Mouse (Mus musculus) kidney, adult 2 months (tissue): Measurements from ENCODE around the gene Xylt1. TPM values are rescaled to one million over a fixed set of nuclear protein-coding genes. Genes with fewer than 3 reads are reported as not detected.
A peak's percentile ranks its signal among the peaks of the same experiment; 100 is the strongest.

Experiments used
- DNase-seq: peaks from one replicate; pipeline ENCODE4 v3.0.0; 2021
- H3K27ac ChIP-seq: fragments of 200-500 bp; 2 replicates; pipeline ENCODE4 v1.5.1; 2012; ENCODE audit warnings: low read depth, low read length, control low read depth, inconsistent platforms; ENCODE audit not compliant: insufficient read depth
- H3K27me3 ChIP-seq: fragments of 200-500 bp; replicated peaks from 2 replicates; pipeline ENCODE4 v1.6.1; 2012; ENCODE audit warnings: mild to moderate bottlenecking, moderate library complexity, low read length, inconsistent platforms; ENCODE audit not compliant: control insufficient read depth, insufficient read depth
- H3K36me3 ChIP-seq: fragments of 200-500 bp; 2 replicates; pipeline ENCODE4 v1.6.1; 2012; ENCODE audit warnings: mild to moderate bottlenecking, moderate library complexity, low read length, inconsistent platforms; ENCODE audit not compliant: control insufficient read depth, insufficient read depth
- H3K4me1 ChIP-seq: fragments of 200-500 bp; 2 replicates; pipeline ENCODE4 v1.6.1; 2011; ENCODE audit warnings: low read length; ENCODE audit not compliant: control insufficient read depth, insufficient read depth
- H3K4me3 ChIP-seq: fragments of 200-500 bp; 2 replicates; pipeline ENCODE4 v1.5.1; 2011; ENCODE audit warnings: mild to moderate bottlenecking, low read depth, low read length, control low read depth; ENCODE audit not compliant: insufficient read depth
- CTCF ChIP-seq: fragments of 200-500 bp; conservative IDR thresholded peaks from 2 replicates; pipeline ENCODE4 v1.5.1; 2011; ENCODE audit warnings: low read depth, mild to moderate bottlenecking, control low read depth, low read length, moderate library complexity, mixed read lengths; ENCODE audit not compliant: insufficient read depth, insufficient read length
- POLR2A ChIP-seq: fragments of 200-500 bp; IDR thresholded peaks from one replicate; pipeline ENCODE4 v1.6.1; 2011; ENCODE audit warnings: low read depth, low read length, control low read depth
- WGBS: fragments of 180-500 bp; shearing (Covaris S2); methylation state at CpG from one replicate; pipeline ENCODE4 v1.1.7; 2018; 5-methylcytosine and 5-hydroxymethylcytosine counted together
- polyA plus RNA-seq: library from polyadenylated mRNA; depleted of rRNA; stranded (reverse); fragments of >200 nt; gene quantifications from 2 replicates; pipeline ENCODE4 v1.2.3, GENCODE M21; 2012

Gene Xylt1
- polyA plus RNA-seq, 1 experiment, result 6.1 TPM

DNA sequence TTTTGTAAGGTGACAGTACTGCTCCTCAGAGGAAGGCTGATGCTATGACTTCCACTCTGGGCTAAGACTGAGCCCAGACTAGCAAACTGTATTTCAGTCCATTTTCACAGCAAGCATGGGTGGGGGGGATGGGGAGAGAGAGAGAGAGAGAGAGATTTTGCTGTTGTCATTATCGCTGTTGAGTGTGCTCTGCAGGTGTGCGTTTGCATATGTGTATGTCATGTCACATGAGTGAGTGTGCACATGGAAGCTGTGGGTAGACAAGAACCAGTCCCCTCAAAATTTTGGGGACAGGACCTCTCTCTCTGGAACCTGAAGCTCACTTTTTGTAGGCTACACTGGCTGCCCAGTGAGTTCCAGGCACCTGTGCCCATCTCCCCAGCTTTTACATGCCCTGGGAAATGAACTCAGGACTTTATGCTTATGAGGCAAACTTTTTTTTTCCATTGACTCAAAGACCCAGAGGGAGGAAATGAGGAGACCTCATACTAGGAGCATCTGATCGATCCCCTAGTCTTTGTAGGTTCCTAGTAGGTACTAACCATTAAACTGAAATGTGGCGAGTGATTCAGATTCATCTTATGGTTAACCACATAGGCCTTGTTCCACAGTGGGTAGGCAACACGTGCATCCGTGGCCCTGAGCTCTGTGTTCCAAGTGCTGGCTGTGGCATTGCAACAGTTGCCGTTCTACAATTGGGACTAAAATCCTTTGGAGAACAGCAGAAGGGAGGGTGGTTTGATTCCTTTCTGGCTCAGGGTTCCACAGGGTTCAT is 85.4 kb downstream of the Xylt1 start:
- no peak overlapping the region for H3K27ac ChIP-seq
- peaks cover 15% of the 10 kb centered on the region for H3K4me1 ChIP-seq
- H3K4me3 ChIP-seq, result no peak overlapping the region
- H3K27me3 ChIP-seq, result no peaks in the 10 kb centered on the region
- no peak for TF ChIP-seq CTCF
- no peak for TF ChIP-seq POLR2A
- no peak for DNase-seq
- H3K36me3 ChIP-seq, result no peaks in the 10 kb centered on the region
- WGBS, result 94% methylated on average over 7 of the region's 7 CpGs

DNA sequence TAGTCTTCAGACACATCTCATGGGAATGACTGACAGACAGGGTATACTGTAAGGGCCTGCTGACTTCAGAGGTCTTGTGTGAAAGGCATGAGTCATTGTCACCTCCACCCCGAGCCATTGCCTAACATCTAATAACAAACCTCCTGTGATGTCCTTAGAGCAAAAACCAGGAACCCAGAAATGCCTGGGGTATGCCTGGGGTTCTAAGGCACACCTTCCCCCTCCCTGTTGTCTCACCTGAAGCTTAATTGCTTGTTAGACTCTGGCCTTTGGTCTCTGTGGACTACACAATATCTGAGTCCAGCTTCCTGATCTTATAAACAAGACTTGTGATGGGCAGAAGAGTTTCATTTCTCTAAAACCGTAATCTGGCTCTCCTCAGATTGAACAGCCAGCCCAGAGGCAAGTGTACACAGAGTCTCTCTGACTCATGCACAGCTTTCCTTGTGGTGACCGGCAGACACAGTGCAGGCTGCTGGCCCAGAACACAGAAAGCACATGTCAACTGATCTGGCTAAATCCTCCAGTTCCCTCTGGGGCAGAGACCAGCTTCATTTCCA is 89.5 kb downstream of the Xylt1 start:
- Histone ChIP-seq H3K36me3 (no peaks in the 10 kb centered on the region), H3K27ac (0 out of 2 replicates have a peak overlapping the region, but pooled peaks have one; percentile 12), H3K27me3 (no peaks in the 10 kb centered on the region), H3K4me3 (no peak overlapping the region), H3K4me1 (peaks cover 9% of the 10 kb centered on the region; the same call in 1 of the 2 replicates)
- 62% methylated on average over 3 of the region's 3 CpGs for WGBS
- peak; percentile 22 for DNase-seq
- TF ChIP-seq CTCF, result no peak
- no peak for TF ChIP-seq POLR2A

- TF ChIP-seq CTCF (no peak), POLR2A (no peak)
- Histone ChIP-seq H3K27ac (no peak overlapping the region), H3K36me3 (no peaks in the 10 kb centered on the region), H3K4me3 (no peak overlapping the region), H3K27me3 (no peaks in the 10 kb centered on the region), H3K4me1 (peaks cover 9% of the 10 kb centered on the region; the same call in 1 of the 2 replicates)
- DNase-seq, result no peak
- WGBS, result 48% methylated on average over 11 of the region's 11 CpGs
Measured at GRCm38 (mm10) chr7:117472055-117472780, 91.4 kb downstream of the Xylt1 start.

DNA sequence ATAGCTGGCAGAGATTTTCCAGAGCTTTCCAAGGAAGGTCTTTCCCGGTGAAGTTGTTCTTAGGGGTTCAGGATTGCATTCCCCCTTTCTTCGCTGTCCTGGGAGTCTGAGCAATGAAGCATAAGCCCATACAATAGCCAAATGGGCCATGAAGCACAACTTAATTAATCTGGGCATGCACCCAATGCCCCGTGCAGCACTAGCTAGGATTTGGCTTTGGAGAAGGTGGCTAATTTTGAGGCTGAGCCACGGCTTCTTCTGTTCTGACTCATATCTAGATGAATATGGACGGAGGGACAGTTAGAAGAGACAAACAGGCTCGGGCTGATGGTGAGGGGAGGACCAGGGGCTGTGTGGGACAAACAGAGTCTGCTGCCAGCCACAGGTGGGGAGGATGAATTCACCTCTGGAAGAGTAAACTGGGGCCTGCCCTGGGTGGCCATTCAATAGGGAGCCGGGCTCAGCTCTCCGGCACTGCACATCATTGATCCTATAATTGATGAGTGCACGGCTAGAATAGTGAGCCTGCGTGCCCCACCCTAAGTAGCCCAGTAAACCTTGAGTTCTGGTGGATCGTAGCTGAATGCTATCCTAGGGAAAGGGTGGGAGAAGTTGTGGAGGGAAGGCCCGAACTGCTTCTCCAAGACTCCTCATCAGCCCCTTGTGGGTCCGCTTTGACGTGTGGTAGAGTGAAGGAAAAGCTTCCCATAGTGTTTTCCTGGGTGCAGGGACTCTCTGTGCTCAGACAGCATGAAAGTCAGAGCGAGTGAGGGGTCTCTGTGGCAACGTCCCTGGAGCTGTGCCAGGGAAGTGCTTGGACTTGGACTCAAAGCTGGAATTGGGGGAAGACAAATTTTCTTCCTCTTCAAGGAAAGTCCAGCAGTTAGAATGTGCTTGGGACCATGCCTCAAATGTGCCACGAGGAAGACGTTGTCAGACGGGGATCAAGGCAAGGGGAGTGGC is 92.3 kb downstream of the Xylt1 start:
- Histone ChIP-seq H3K4me3 (no peak overlapping the region), H3K36me3 (no peaks in the 10 kb centered on the region), H3K27me3 (no peaks in the 10 kb centered on the region), H3K4me1 (peaks cover 9% of the 10 kb centered on the region; the same call in 1 of the 2 replicates), H3K27ac (no peak overlapping the region)
- DNase-seq, result no peak
- 66% methylated on average over 19 of the region's 19 CpGs for WGBS
- TF ChIP-seq POLR2A, result no peak
- no peak for TF ChIP-seq CTCF

DNA sequence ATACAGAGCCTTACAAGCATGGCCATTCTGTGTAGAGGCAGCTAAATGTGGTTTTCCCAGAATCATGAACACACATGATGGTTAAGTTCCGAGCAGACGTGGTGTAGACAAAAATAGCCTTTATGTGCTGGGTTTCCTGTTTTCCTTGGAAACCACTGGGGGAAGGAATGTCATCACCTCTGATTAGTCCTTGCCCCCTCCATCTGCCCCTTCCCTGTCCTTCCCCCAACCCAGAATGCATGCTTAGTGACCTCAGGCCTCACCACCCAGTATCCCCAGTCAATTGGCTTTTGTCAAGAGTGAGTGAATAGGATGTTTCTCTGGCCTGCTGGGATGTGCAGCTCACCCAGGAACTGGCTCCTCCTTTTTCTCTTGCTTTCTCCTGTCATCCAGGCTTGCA is 93.5 kb downstream of the Xylt1 start:
- WGBS, result 55% methylated on average over 2 of the region's 2 CpGs
- TF ChIP-seq POLR2A, result no peak
- TF ChIP-seq CTCF, result no peak
- Histone ChIP-seq H3K4me1 (peaks cover 9% of the 10 kb centered on the region; the same call in 1 of the 2 replicates), H3K27ac (no peak overlapping the region), H3K36me3 (no peaks in the 10 kb centered on the region), H3K27me3 (no peaks in the 10 kb centered on the region), H3K4me3 (no peak overlapping the region)
- DNase-seq, result no peak

DNA sequence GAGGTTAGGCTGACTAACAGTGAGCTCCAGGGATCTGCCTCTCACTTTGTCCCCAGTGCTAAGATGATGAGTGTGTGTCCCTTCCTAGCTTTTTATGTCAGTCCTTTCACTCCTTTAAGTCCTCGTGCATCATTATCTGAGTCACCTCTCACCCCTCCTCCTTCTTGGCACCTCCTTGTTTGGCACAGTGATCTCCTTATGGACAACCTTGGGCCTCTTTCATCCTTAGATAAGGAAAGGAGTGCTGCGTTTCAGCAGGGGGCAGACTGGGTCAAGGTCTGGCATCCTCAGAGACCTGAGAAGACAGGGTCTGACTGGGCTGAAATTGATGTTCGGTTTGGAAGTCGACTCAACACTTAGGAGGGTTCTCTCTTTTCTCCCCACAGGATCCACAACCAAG is 94.3 kb downstream of the Xylt1 start:
- no peaks in the 10 kb centered on the region for H3K27me3 ChIP-seq
- H3K36me3 ChIP-seq, result no peaks in the 10 kb centered on the region
- H3K27ac ChIP-seq, result no peak overlapping the region
- 77% methylated on average over 4 of the region's 4 CpGs for WGBS
- no peak for DNase-seq
- peaks cover 5% of the 10 kb centered on the region; the same call in 1 of the 2 replicates for H3K4me1 ChIP-seq
- TF ChIP-seq POLR2A (no peak), CTCF (no peak)
- H3K4me3 ChIP-seq, result no peak overlapping the region

DNA sequence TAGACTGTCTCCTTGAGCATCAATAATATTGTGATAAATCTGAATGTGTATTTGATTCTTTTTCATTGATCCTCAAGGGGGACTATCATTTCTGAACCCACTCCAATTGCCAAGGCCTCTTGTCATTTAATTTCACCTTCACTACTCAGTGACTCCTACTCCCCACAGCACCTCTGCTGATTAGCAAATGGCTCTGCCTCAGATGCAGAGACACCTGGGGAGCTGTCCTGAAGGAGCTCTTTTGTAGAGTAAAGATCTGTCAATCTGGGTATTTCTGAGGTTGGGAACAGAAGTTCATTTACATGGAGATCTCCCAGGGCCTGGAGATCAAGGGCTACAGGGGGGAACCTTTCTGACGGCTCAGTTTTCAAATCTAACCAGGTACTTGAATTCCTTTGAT is 98.2 kb downstream of the Xylt1 start:
- peaks cover 3% of the 10 kb centered on the region; the same call in 1 of the 2 replicates for H3K4me1 ChIP-seq
- 70% methylated on average over 1 of the region's 1 CpGs for WGBS
- TF ChIP-seq CTCF (no peak), POLR2A (no peak)

More for the DNA sequence above, 98.2 kb downstream of the Xylt1 start:
- no peak for DNase-seq
- H3K27ac ChIP-seq, result no peak overlapping the region
- no peak overlapping the region for H3K4me3 ChIP-seq
- H3K36me3 ChIP-seq, result no peaks in the 10 kb centered on the region
- no peaks in the 10 kb centered on the region for H3K27me3 ChIP-seq
